Mouse (Mus musculus) neural tube, embryonic 11.5 days (tissue): Measurements from ENCODE around the gene Mllt10. TPM values are rescaled to one million over a fixed set of nuclear protein-coding genes. Genes with fewer than 3 reads are reported as not detected.
"Not testable (repeated sequence)": the region's sequence is repeated elsewhere in the genome, so short reads cannot be mapped to it uniquely, and the experiment has no call there.

ENCODE experiments used
- ATAC-seq: fragments of 200-750 bp; cut with Nextera tagmentation; 2 replicates; pipeline ENCODE4 v1.8.0; 2017; ENCODE audit warnings: moderate number of reproducible peaks, mild to moderate bottlenecking, moderate TSS enrichment, moderate library complexity; ENCODE audit not compliant: insufficient read depth, low FRiP score, low TSS enrichment
- DNase-seq: peaks from one replicate; pipeline ENCODE4 v3.0.0-alpha.2; 2015; ENCODE audit warnings: low spot score
- H3K27ac ChIP-seq: fragments of 300-500 bp; sonication (generic); 2 replicates; pipeline ENCODE4 v1.5.1; 2014; ENCODE audit warnings: low read depth, mild to moderate bottlenecking, low read length
- H3K27me3 ChIP-seq: fragments of 300-500 bp; sonication (generic); 2 replicates; pipeline ENCODE4 v1.6.1; 2014; ENCODE audit warnings: mild to moderate bottlenecking, low read length, mixed read lengths; ENCODE audit not compliant: control insufficient read depth, insufficient read depth
- H3K36me3 ChIP-seq: fragments of 300-500 bp; sonication (generic); 2 replicates; pipeline ENCODE4 v1.6.1; 2014; ENCODE audit warnings: mild to moderate bottlenecking, low read length, moderate library complexity, mixed read lengths; ENCODE audit not compliant: control insufficient read depth, insufficient read depth
- H3K4me1 ChIP-seq: fragments of 300-500 bp; sonication (generic); 2 replicates; pipeline ENCODE4 v1.6.1; 2014; ENCODE audit warnings: low read length, mixed read lengths; ENCODE audit not compliant: control insufficient read depth, insufficient read depth
- H3K4me2 ChIP-seq: fragments of 300-500 bp; sonication (generic); 2 replicates; pipeline ENCODE4 v1.6.1; 2014; ENCODE audit warnings: low read depth, mild to moderate bottlenecking, moderate library complexity
- H3K4me3 ChIP-seq: fragments of 300-500 bp; sonication (generic); 2 replicates; pipeline ENCODE4 v1.5.1; 2014; ENCODE audit warnings: low read depth, low read length
- H3K9ac ChIP-seq: fragments of 300-500 bp; sonication (generic); 2 replicates; pipeline ENCODE4 v1.6.1; 2014; ENCODE audit warnings: mild to moderate bottlenecking, low read length
- H3K9me3 ChIP-seq: fragments of 300-500 bp; sonication (generic); 2 replicates; pipeline ENCODE4 v1.6.1; 2016; ENCODE audit warnings: low read length; ENCODE audit not compliant: control insufficient read depth
- WGBS: fragments of 180-500 bp; shearing (Covaris S2); extraction: QIAGEN DNeasy Blood & Tissue Kit; methylation state at CpG from one replicate; pipeline ENCODE4 v1.1.7; 2014; 5-methylcytosine and 5-hydroxymethylcytosine counted together
- polyA plus RNA-seq: library from polyadenylated mRNA; unstranded; fragments of >200 nt; fragmentation: Nextera tagmentation; extraction: Ambion mirVana; gene quantifications from 2 replicates; pipeline ENCODE4 v1.2.1, GENCODE M21; 2014

The Mllt10 gene
- polyA plus RNA-seq, 1 experiment from 2014 or later = 39.4 TPM

- H3K36me3 ChIP-seq = peaks cover 4% of the 10 kb centered on the region
- H3K27ac ChIP-seq = no peak overlapping the region
- H3K9me3 ChIP-seq = no peaks in the 10 kb centered on the region
- H3K4me2 ChIP-seq = no peak overlapping the region
- no peak overlapping the region for H3K9ac ChIP-seq
- H3K27me3 ChIP-seq = no peaks in the 10 kb centered on the region
- DNase-seq (no peak), ATAC-seq (no peak)
- H3K4me1 ChIP-seq = no peaks in the 10 kb centered on the region
- 94% methylated on average over 2 of the region's 2 CpGs for WGBS
- no peak overlapping the region for H3K4me3 ChIP-seq
These were observed 25.3 kb downstream of the Mllt10 start for GRCm38 (mm10) chr2:18080182-18080860.

- H3K4me2 ChIP-seq, H3K4me3 ChIP-seq, H3K9ac ChIP-seq, H3K36me3 ChIP-seq, ATAC-seq, H3K27me3 ChIP-seq, DNase-seq, H3K4me1 ChIP-seq, H3K27ac ChIP-seq, H3K9me3 ChIP-seq: not testable (repeated sequence)
- WGBS = 91% methylated on average over 3 of the region's 3 CpGs
These were observed 32.7 kb downstream of the Mllt10 start for GRCm38 (mm10) chr2:18087695-18088094.

- no peaks in the 10 kb centered on the region for H3K27me3 ChIP-seq
- H3K4me3 ChIP-seq = no peak overlapping the region
- DNase-seq (no peak), ATAC-seq (no peak)
- no peaks in the 10 kb centered on the region for H3K4me1 ChIP-seq
- no peak overlapping the region for H3K4me2 ChIP-seq
- no peak overlapping the region for H3K27ac ChIP-seq
- WGBS = 91% methylated on average over 1 of the region's 1 CpGs
- no peaks in the 10 kb centered on the region for H3K9me3 ChIP-seq
- H3K36me3 ChIP-seq = no peaks in the 10 kb centered on the region; the same call in 1 of the 2 replicates
- H3K9ac ChIP-seq = no peak overlapping the region
These were observed 38.8 kb downstream of the Mllt10 start for GRCm38 (mm10) chr2:18093858-18094257.

GRCm38 (mm10) chr2:18094319-18094718 is 39.3 kb downstream of the Mllt10 start:
- H3K36me3 ChIP-seq = no peaks in the 10 kb centered on the region; the same call in 1 of the 2 replicates
- ATAC-seq = no peak

GRCm38 (mm10) chr2:18095804-18096203 is 40.8 kb downstream of the Mllt10 start:
- Histone ChIP-seq H3K4me2 (no peak overlapping the region), H3K27ac (no peak overlapping the region), H3K9me3 (no peaks in the 10 kb centered on the region), H3K36me3 (peaks cover 3% of the 10 kb centered on the region; the same call in 1 of the 2 replicates), H3K4me3 (no peak overlapping the region), H3K4me1 (no peaks in the 10 kb centered on the region), H3K9ac (no peak overlapping the region), H3K27me3 (no peaks in the 10 kb centered on the region)
- WGBS = 70% methylated on average over 2 of the region's 2 CpGs
- ATAC-seq (no peak), DNase-seq (no peak)

More at GRCm38 (mm10) chr2:18094319-18094718, 39.3 kb downstream of the Mllt10 start:
- DNase-seq = no peak
- no peaks in the 10 kb centered on the region for H3K9me3 ChIP-seq
- no peak overlapping the region for H3K4me2 ChIP-seq
- H3K9ac ChIP-seq = no peak overlapping the region
- H3K4me1 ChIP-seq = no peaks in the 10 kb centered on the region
- H3K27me3 ChIP-seq = no peaks in the 10 kb centered on the region
- H3K4me3 ChIP-seq = no peak overlapping the region
- no peak overlapping the region for H3K27ac ChIP-seq

- DNase-seq = no peak
- H3K27me3 ChIP-seq = no peaks in the 10 kb centered on the region
- H3K27ac ChIP-seq = no peak overlapping the region
- H3K9ac ChIP-seq = no peak overlapping the region
- H3K36me3 ChIP-seq = peaks cover 3% of the 10 kb centered on the region; the same call in 1 of the 2 replicates
- WGBS = 90% methylated on average over 2 of the region's 2 CpGs
- no peaks in the 10 kb centered on the region for H3K9me3 ChIP-seq
- no peaks in the 10 kb centered on the region for H3K4me1 ChIP-seq
- no peak overlapping the region for H3K4me3 ChIP-seq
- H3K4me2 ChIP-seq = no peak overlapping the region
- ATAC-seq = no peak
These were observed 45.9 kb downstream of the Mllt10 start for GRCm38 (mm10) chr2:18100914-18101313.

GRCm38 (mm10) chr2:18107561-18107960 is 52.5 kb downstream of the Mllt10 start:
- H3K4me1 ChIP-seq = no peaks in the 10 kb centered on the region
- no peaks in the 10 kb centered on the region for H3K27me3 ChIP-seq
- no peaks in the 10 kb centered on the region for H3K36me3 ChIP-seq
- no peak overlapping the region for H3K27ac ChIP-seq
- no peak overlapping the region for H3K4me3 ChIP-seq
- H3K4me2 ChIP-seq = no peak overlapping the region
- H3K9ac ChIP-seq = no peak overlapping the region
- no peak for ATAC-seq
- no peak for DNase-seq
- H3K9me3 ChIP-seq = no peaks in the 10 kb centered on the region

- no peaks in the 10 kb centered on the region for H3K4me1 ChIP-seq
- H3K4me3 ChIP-seq = no peak overlapping the region
- 98% methylated on average over 3 of the region's 3 CpGs for WGBS
- no peak overlapping the region for H3K4me2 ChIP-seq
- H3K36me3 ChIP-seq = 0 out of 2 replicates have a peak, but pooled peaks cover under 1% of the 10 kb centered on the region
- ATAC-seq (no peak), DNase-seq (no peak)
- H3K9ac ChIP-seq = no peak overlapping the region
- no peak overlapping the region for H3K27ac ChIP-seq
- no peaks in the 10 kb centered on the region for H3K9me3 ChIP-seq
- no peaks in the 10 kb centered on the region for H3K27me3 ChIP-seq
These were observed 53.2 kb downstream of the Mllt10 start for GRCm38 (mm10) chr2:18108214-18108613.

- no peak overlapping the region for H3K4me3 ChIP-seq
- no peak overlapping the region for H3K4me2 ChIP-seq
- H3K9ac ChIP-seq = no peak overlapping the region
- no peak for ATAC-seq
- H3K27me3 ChIP-seq = no peaks in the 10 kb centered on the region
- H3K27ac ChIP-seq = no peak overlapping the region
- DNase-seq = no peak
- no peaks in the 10 kb centered on the region for H3K9me3 ChIP-seq
- H3K4me1 ChIP-seq = no peaks in the 10 kb centered on the region
- H3K36me3 ChIP-seq = 0 out of 2 replicates have a peak, but pooled peaks cover 3% of the 10 kb centered on the region
These were observed 56.4 kb downstream of the Mllt10 start for GRCm38 (mm10) chr2:18111411-18111810.
